Mouse (Mus musculus) megakaryocyte-erythroid progenitor cell, adult 5-6 weeks (primary cell): Measurements from ENCODE around the gene Txlna. TPM values are rescaled to one million over a fixed set of nuclear protein-coding genes. Genes with fewer than 3 reads are reported as not detected.

Experiments used
- ATAC-seq: replicated peaks from 2 replicates; pipeline ENCODE4 v1.8.0; 2016; ENCODE audit warnings: mild to moderate bottlenecking, inconsistent platforms; ENCODE audit not compliant: severe bottlenecking, poor library complexity, low FRiP score, low TSS enrichment
- total RNA-seq, 2 experiments: library from RNA; stranded (forward) in 1 of 2; stranded (reverse) in 1 of 2; fragments of 200-1000, 215-1000 nt in 1 of 2; fragments of >200 nt in 1 of 2; fragmentation: Nextera tagmentation in 1 of 2; gene quantifications; 2 replicates each; pipeline ENCODE4 v1.2.3; 2014 to 2017

Gene Txlna
- total RNA-seq, 2 experiments from 2014 or later: 48.2 to 81.8 TPM

- ATAC-seq: no peak
Measured at GRCm38 (mm10) chr4:129626035-129626434, 14.8 kb downstream of the Txlna start.

- no peak for ATAC-seq
Measured at GRCm38 (mm10) chr4:129625496-129625895, 15.4 kb downstream of the Txlna start.

GRCm38 (mm10) chr4:129625029-129625370, 15.9 kb downstream of the Txlna start:
- peak; percentile 12; the same call in 1 of the 2 replicates for ATAC-seq

GRCm38 (mm10) chr4:129624281-129625028, 16.4 kb downstream of the Txlna start:
- ATAC-seq: peak; percentile 94

GRCm38 (mm10) chr4:129623681-129624091, 17.2 kb downstream of the Txlna start, which contains the start of gene Ccdc28b:
Gene Ccdc28b (minus strand): TSS chr4:129623947.
- no peak for ATAC-seq

- no peak for ATAC-seq
Measured at GRCm38 (mm10) chr4:129622803-129623535, 17.9 kb downstream of the Txlna start.

- ATAC-seq: no peak
Measured at GRCm38 (mm10) chr4:129622120-129622802, 18.6 kb downstream of the Txlna start.

- no peak for ATAC-seq
Measured at GRCm38 (mm10) chr4:129621283-129621841, 19.5 kb downstream of the Txlna start.

GRCm38 (mm10) chr4:129620419-129621282, 20.2 kb downstream of the Txlna start:
- no peak for ATAC-seq

- peak; percentile 86 for ATAC-seq
Measured at GRCm38 (mm10) chr4:129618786-129619691, 21.8 kb downstream of the Txlna start, which contains the start of gene Iqcc. Gene Iqcc (minus strand): TSS chr4:129619099.

- no peak for ATAC-seq
Measured at GRCm38 (mm10) chr4:129618031-129618430, 22.8 kb downstream of the Txlna start.

- ATAC-seq: no peak
Measured at GRCm38 (mm10) chr4:129617121-129617641, 23.7 kb downstream of the Txlna start.

GRCm38 (mm10) chr4:129616631-129617030, 24.2 kb downstream of the Txlna start:
- ATAC-seq: no peak

- ATAC-seq: no peak
Measured at GRCm38 (mm10) chr4:129615801-129616290, 25.0 kb downstream of the Txlna start.

GRCm38 (mm10) chr4:129614093-129614492, 26.8 kb downstream of the Txlna start, which contains the start of gene Dcdc2b:
Gene Dcdc2b (minus strand): TSS chr4:129614257.
- no peak for ATAC-seq

- no peak for ATAC-seq
Measured at GRCm38 (mm10) chr4:129610472-129610871, 30.4 kb downstream of the Txlna start.

GRCm38 (mm10) chr4:129610026-129610425, 30.8 kb downstream of the Txlna start:
- ATAC-seq: no peak
